Mouse (Mus musculus): ENCODE measurements at regions not wholly inside any gene's neighbourhood (a gene's known extent, or its start where the extent isn't known, plus 50 kb on each side); places are given as distances from the start of the nearest gene placed in this dataset.

DNA sequence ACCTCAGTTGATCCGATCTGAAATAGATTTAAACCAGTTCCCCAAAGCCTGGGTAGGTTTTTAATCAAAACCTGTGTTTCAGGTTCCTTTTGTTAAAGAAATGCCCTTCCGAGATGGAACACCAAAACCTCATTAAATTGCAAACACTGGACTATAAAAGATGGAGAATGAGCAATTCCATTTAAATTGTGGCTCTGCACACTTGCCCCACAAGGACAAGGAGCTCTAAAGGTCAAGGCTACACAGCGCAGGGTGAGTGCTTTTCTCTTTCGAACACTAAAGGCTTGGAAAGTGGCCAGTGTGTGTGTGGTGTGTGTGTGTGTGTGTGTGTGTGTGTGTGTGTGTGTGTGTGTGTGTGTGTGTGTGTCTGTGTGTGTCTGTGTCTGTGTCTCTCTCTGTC is 246.1 kb downstream of the Tmem38b start:
- TF ChIP-seq CTCF (IDR thresholded peaks at IDR 0.05; ENCODE audit: low read depth, low read length) (no peak), POLR2A (IDR thresholded peaks at IDR 0.05; ENCODE audit: extremely low read depth, insufficient read depth, low read length) (no peak)
